Mouse (Mus musculus): Measurements from ENCODE around the gene Crmp1.

DNA sequence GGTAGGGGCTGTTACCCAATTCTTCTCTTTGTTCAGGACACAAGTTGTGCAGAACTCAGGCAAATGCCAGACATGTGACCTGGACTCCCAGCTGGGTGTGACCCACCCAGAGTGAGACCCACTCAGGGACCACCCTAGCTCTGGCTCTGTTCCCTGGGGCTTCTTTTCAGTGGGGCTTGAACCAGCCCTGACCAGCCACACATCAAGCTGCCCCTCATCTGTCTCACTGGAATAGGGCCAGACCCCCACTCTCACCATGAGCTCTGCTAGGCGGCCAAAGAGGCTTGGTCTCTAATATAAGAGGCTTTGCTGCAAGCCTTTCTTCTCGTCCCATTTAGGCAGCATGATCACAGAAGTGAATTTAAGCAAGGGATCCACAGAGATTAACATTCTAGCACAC lies 35.4 kb upstream of the Crmp1 start:
- TF ChIP-seq CTCF (IDR thresholded peaks at IDR 0.05; ENCODE audit: control insufficient read depth, insufficient read depth, insufficient read length) = no peak
- TF ChIP-seq MAX (IDR thresholded peaks at IDR 0.05) = no peak
- no peak for TF ChIP-seq CEBPB (IDR thresholded peaks at IDR 0.05; ENCODE audit: low read depth)
- no peak for TF ChIP-seq USF1 (IDR thresholded peaks at IDR 0.05; ENCODE audit: low read depth)
